ENCODE assay signal across 26 mouse cellular contexts in genomic region chr17:30914264-30914663, GRCm38 (mm10). TPM values are rescaled to one million over a fixed set of nuclear protein-coding genes. Genes with fewer than 3 reads are reported as not detected.
DNase-seq lines count a peak whose midpoint lies in the region; ATAC-seq and TF ChIP-seq lines count a peak whose summit lies in the region.
"Had no signal": no experiment of that assay in that cellular context is flagged by ENCODE, and none has a peak within 500 bp of the region (broad histone marks: within the 10 kb centered on the region; RNA-seq: fewer than 3 reads in every experiment).

No protein-coding gene starts in this region.

- TF ChIP-seq RAD21 in CH12.LX (IDR thresholded peaks at IDR 0.05; ENCODE audit: low read depth, low read length) (no peak), MEL (IDR thresholded peaks at IDR 0.05; ENCODE audit: low read depth, low read length) (no peak)

- no peak overlapping the region for H3K9ac ChIP-seq in hindbrain, embryonic 15.5 days
- no peak overlapping the region for H3K9ac ChIP-seq in hindbrain, postnatal 0 days (replicated peaks; ENCODE audit: low read length)
- no peak overlapping the region for H3K9ac ChIP-seq in CH12.LX (ENCODE audit: insufficient read depth, low read depth)
- H3K9ac ChIP-seq in MEL (ENCODE audit: control insufficient read depth, low read depth, low read length, poor library complexity, severe bottlenecking), result no peak overlapping the region
- H3K9ac ChIP-seq: embryonic facial prominence, embryonic 13.5 days; embryonic facial prominence, embryonic 15.5 days; forebrain, embryonic 12.5 days had no signal

- no peak for TF ChIP-seq EP300 in CH12.LX (IDR thresholded peaks at IDR 0.05; ENCODE audit: low read length)
- no peak for TF ChIP-seq EP300 in MEL (IDR thresholded peaks at IDR 0.05; ENCODE audit: low read depth in 1 of 2, low read length in 2 of 2)

- H3K36me3 ChIP-seq in hindbrain, embryonic 15.5 days, result no peaks in the 10 kb centered on the region
- H3K36me3 ChIP-seq in hindbrain, postnatal 0 days (ENCODE audit: insufficient read depth, low read length), result no peaks in the 10 kb centered on the region
- H3K36me3 ChIP-seq in CH12.LX (replicated peaks in 1 of 2; ENCODE audit: control insufficient read depth in 1 of 2, insufficient read depth in 1 of 2, low read length in 1 of 2), result peaks cover 0 to 2% of the 10 kb centered on the region in 2 experiments
- no peaks in the 10 kb centered on the region for H3K36me3 ChIP-seq in MEL (ENCODE audit: control insufficient read depth in 1 of 2, insufficient read depth in 2 of 2, low read length in 2 of 2)
- H3K36me3 ChIP-seq: embryonic facial prominence, embryonic 13.5 days; embryonic facial prominence, embryonic 15.5 days; forebrain, embryonic 10.5 days; forebrain, embryonic 12.5 days had no signal

- no peaks in the 10 kb centered on the region for H3K79me2 ChIP-seq in CH12.LX (replicated peaks; ENCODE audit: control insufficient read depth, extremely low read depth, insufficient read depth, poor library complexity, severe bottlenecking)
- no peaks in the 10 kb centered on the region for H3K79me2 ChIP-seq in MEL (ENCODE audit: control insufficient read depth, insufficient read depth, low read length, poor library complexity)

- H3K27me3 ChIP-seq in hindbrain, embryonic 15.5 days, result no peaks in the 10 kb centered on the region
- H3K27me3 ChIP-seq in hindbrain, postnatal 0 days (ENCODE audit: insufficient read depth, low read length), result no peaks in the 10 kb centered on the region
- peaks cover 16% of the 10 kb centered on the region for H3K27me3 ChIP-seq in CH12.LX (replicated peaks)
- H3K27me3 ChIP-seq in MEL (ENCODE audit: control insufficient read depth in 1 of 2, insufficient read depth in 2 of 2, low read length in 2 of 2), result no peaks in the 10 kb centered on the region
- H3K27me3 ChIP-seq: embryonic facial prominence, embryonic 13.5 days; embryonic facial prominence, embryonic 15.5 days; forebrain, embryonic 12.5 days had no signal

- TF ChIP-seq POLR2A in CH12.LX (IDR thresholded peaks at IDR 0.05; ENCODE audit: low read depth, low read length) (no peak), MEL (IDR thresholded peaks at IDR 0.05; ENCODE audit: control insufficient read depth in 1 of 2, insufficient read depth in 1 of 2, low read depth in 1 of 2, low read length in 2 of 2, poor library complexity in 1 of 2) (no peak)

- H3K9me3 ChIP-seq in hindbrain, embryonic 15.5 days, result no peaks in the 10 kb centered on the region
- no peaks in the 10 kb centered on the region for H3K9me3 ChIP-seq in hindbrain, postnatal 0 days (ENCODE audit: low read length)
- H3K9me3 ChIP-seq in CH12.LX (replicated peaks; ENCODE audit: low read length) (peaks cover 5% of the 10 kb centered on the region), MEL (replicated peaks; ENCODE audit: insufficient read depth, low read length) (no peaks in the 10 kb centered on the region)
- H3K9me3 ChIP-seq: embryonic facial prominence, embryonic 13.5 days; embryonic facial prominence, embryonic 15.5 days; forebrain, embryonic 10.5 days; forebrain, embryonic 12.5 days had no signal

- peaks cover 12% of the 10 kb centered on the region for H3K4me1 ChIP-seq in hindbrain, embryonic 15.5 days (replicated peaks)
- H3K4me1 ChIP-seq in hindbrain, postnatal 0 days (ENCODE audit: insufficient read depth, low read length), result no peaks in the 10 kb centered on the region
- no peaks in the 10 kb centered on the region for H3K4me1 ChIP-seq in CH12.LX (ENCODE audit: control insufficient read depth in 1 of 2, insufficient read depth in 2 of 2)
- H3K4me1 ChIP-seq in MEL (ENCODE audit: control insufficient read depth in 1 of 2, insufficient read depth in 2 of 2, low read length in 2 of 2), result no peaks in the 10 kb centered on the region
- H3K4me1 ChIP-seq: embryonic facial prominence, embryonic 13.5 days; embryonic facial prominence, embryonic 15.5 days; forebrain, embryonic 12.5 days had no signal

- DNase-seq in hindbrain, postnatal 0 days (ENCODE audit: low spot score), result no peak
- DNase-seq in CH12.LX (ENCODE audit: extremely low read depth) (no peak), MEL (ENCODE audit: low read depth, low spot score) (peak; percentile 3)
- DNase-seq in neural tube, embryonic 10.5 days (ENCODE audit: extremely low spot score, low spot score), result no peak
- DNase-seq: adrenal gland, adult 2 months; adrenal gland, postnatal 10 days; adrenal gland, postnatal 25 days; B cell, adult 2 months; cerebellum, adult 11 months; cerebellum, adult 18-20 months; cerebellum, adult 8-10 months; cerebellum, adult 9-11 months; cerebellum, postnatal 14 days; cerebellum, postnatal 36 days; embryo, embryonic 11 days had no signal

- 0 out of 2 replicates have a peak, but pooled peaks have one; percentile 52 for ATAC-seq in hindbrain, embryonic 15.5 days (ENCODE audit: low FRiP score, low read depth)
- ATAC-seq in hindbrain, postnatal 0 days, result no peak
- ATAC-seq: CD4-positive, CD25-positive, alpha-beta regulatory T cell, adult 4 months; forebrain, embryonic 14.5 days; forebrain, embryonic 16.5 days had no signal

- H3K4me2 ChIP-seq in hindbrain, embryonic 15.5 days, result no peak overlapping the region
- H3K4me2 ChIP-seq in hindbrain, postnatal 0 days (ENCODE audit: low read depth, low read length), result no peak overlapping the region
- no peak overlapping the region for H3K4me2 ChIP-seq in CH12.LX (ENCODE audit: insufficient read depth, low read depth, poor library complexity, severe bottlenecking)
- H3K4me2 ChIP-seq: embryonic facial prominence, embryonic 13.5 days; embryonic facial prominence, embryonic 15.5 days; forebrain, embryonic 12.5 days had no signal

- H3K27ac ChIP-seq in hindbrain, embryonic 15.5 days (replicated peaks), result no peak overlapping the region
- H3K27ac ChIP-seq in hindbrain, postnatal 0 days, result no peak overlapping the region
- no peak overlapping the region for H3K27ac ChIP-seq in CH12.LX (ENCODE audit: insufficient read depth, low read depth)
- no peak overlapping the region for H3K27ac ChIP-seq in MEL (ENCODE audit: control insufficient read depth, low read depth, low read length)
- H3K27ac ChIP-seq: embryonic facial prominence, embryonic 13.5 days; embryonic facial prominence, embryonic 15.5 days; forebrain, embryonic 10.5 days; forebrain, embryonic 12.5 days had no signal

- dilution Hi-C loops in CH12.LX (cut with MboI; ENCODE audit: extremely low pct_ligation_motif_present, extremely low pct_unique_long_range_greater_than_20kb, low sequenced_read_pairs), result loop anchor here (25.0 kb wide), 1 partner anchor 452 kb away; no protein-coding TSS in a partner anchor

- TF ChIP-seq CTCF in hindbrain, postnatal 0 days (IDR thresholded peaks at IDR 0.05; ENCODE audit: low read depth), result no peak
- TF ChIP-seq CTCF in CH12.LX (conservative IDR thresholded peaks at IDR 0.05 in 1 of 2, IDR thresholded peaks at IDR 0.05 in 1 of 2; ENCODE audit: low read depth in 2 of 2, low read length in 2 of 2), result no peak
- TF ChIP-seq CTCF in MEL (IDR thresholded peaks at IDR 0.05 in 2 of 3, conservative IDR thresholded peaks at IDR 0.05 in 1 of 3; ENCODE audit: control insufficient read depth in 1 of 3, insufficient read depth in 1 of 3, low read depth in 2 of 3, low read length in 3 of 3, poor library complexity in 1 of 3, severe bottlenecking in 1 of 3), result no peak

- in situ Hi-C loops in CH12.LX (cut with MboI; ENCODE audit: low pct_ligation_motif_present, low pct_unique_long_range_greater_than_20kb, low sequenced_read_pairs), result no loop called here

- no peak overlapping the region for H3K4me3 ChIP-seq in hindbrain, embryonic 15.5 days
- no peak overlapping the region for H3K4me3 ChIP-seq in hindbrain, postnatal 0 days (ENCODE audit: low read length)
- H3K4me3 ChIP-seq in CH12.LX (replicated peaks in 1 of 3; ENCODE audit: low read depth in 2 of 3, low read length in 2 of 3, poor library complexity in 1 of 3) (no peak overlapping the region), MEL (ENCODE audit: control insufficient read depth in 1 of 2, insufficient read depth in 1 of 2, low read depth in 2 of 2, low read length in 2 of 2) (no peak overlapping the region)
- H3K4me3 ChIP-seq: embryonic facial prominence, embryonic 13.5 days; embryonic facial prominence, embryonic 15.5 days; erythroblast, embryonic 14.5 days; forebrain, embryonic 10.5 days; forebrain, embryonic 12.5 days had no signal

TF ChIP-seq in CH12.LX, 34 proteins besides CTCF, POLR2A, EP300 and RAD21:
- no peak for TF ChIP-seq MAX (IDR thresholded peaks at IDR 0.05; ENCODE audit: low read length)
- peak; percentile 87 for TF ChIP-seq ZKSCAN1 (IDR thresholded peaks at IDR 0.05; ENCODE audit: borderline replicate concordance, low read depth, low read length)
- TF ChIP-seq JUND (conservative IDR thresholded peaks at IDR 0.05; ENCODE audit: low read depth, low read length), result no peak
- TF ChIP-seq USF2 (conservative IDR thresholded peaks at IDR 0.05; ENCODE audit: low read depth, low read length), result no peak

TF ChIP-seq in MEL, 35 proteins besides CTCF, POLR2A, EP300 and RAD21:
- TF ChIP-seq ZKSCAN1 (IDR thresholded peaks at IDR 0.05; ENCODE audit: low read depth, low read length) (peak; percentile 96), POLR2AphosphoS5 (IDR thresholded peaks at IDR 0.05; ENCODE audit: borderline replicate concordance, low read depth, low read length) (no peak; the same call in 1 of the 2 replicates), ZNF384 (IDR thresholded peaks at IDR 0.05; ENCODE audit: low read depth, low read length) (no peak)

RNA-seq across cellular contexts. Expression of gene Glp1r, which starts 12.6 kb away (rescaled TPM):
- 0.71 and 0.95 TPM in 2 replicates for polyA plus RNA-seq in hindbrain, embryonic 15.5 days (2015; fragmentation: Nextera tagmentation; extraction: Ambion mirVana)
- total RNA-seq in hindbrain, postnatal 0 days (2014; rRNA removed), result 2.4 and 2.8 TPM in 2 replicates
- 0.69 and 0.83 TPM in 2 replicates for polyA plus RNA-seq in hindbrain, postnatal 0 days (2015; fragmentation: Nextera tagmentation; extraction: Ambion mirVana)
- total RNA-seq in CH12.LX (2012; rRNA removed) (0.04 TPM in 2 replicates), CH12.LX (2014; rRNA removed) (not detected in 2 replicates), MEL (2012; rRNA removed) (0.04 TPM in 1 of 2 replicates, not detected in the other)
- polyA plus RNA-seq in CH12.LX (2012; ENCODE audit: insufficient read length, low read depth) (not detected in 2 replicates), MEL (2012; ENCODE audit: insufficient read depth in 1 of 2, insufficient read length in 2 of 2, low read depth in 1 of 2, low replicate concordance in 2 of 2, missing spikeins in 1 of 2) (under 1 TPM in 1 of 2 experiments, not detected in 1; 0.04 TPM)
- total RNA-seq: common myeloid progenitor, adult 5-6 weeks had no signal
- polyA plus RNA-seq: erythroblast, embryonic 14.5 days; forebrain, embryonic 10.5 days had no signal

RNA-seq across cellular contexts. Expression of gene Umodl1, which starts 40.2 kb away (rescaled TPM):
- polyA plus RNA-seq in hindbrain, embryonic 15.5 days (2015; fragmentation: Nextera tagmentation; extraction: Ambion mirVana), result not detected in 2 replicates
- total RNA-seq in hindbrain, postnatal 0 days (2014; rRNA removed), result 0.14 and 0.42 TPM in 2 replicates
- 0.06 and 0.15 TPM in 2 replicates for polyA plus RNA-seq in hindbrain, postnatal 0 days (2015; fragmentation: Nextera tagmentation; extraction: Ambion mirVana)
- total RNA-seq in CH12.LX (2012; rRNA removed) (2.4 and 4.5 TPM in 2 replicates), CH12.LX (2014; rRNA removed) (1.6 TPM in 2 replicates), MEL (2012; rRNA removed) (not detected in 2 replicates)
- polyA plus RNA-seq in CH12.LX (2012; ENCODE audit: insufficient read length, low read depth) (1.0 and 1.1 TPM in 2 replicates), MEL (2012; ENCODE audit: insufficient read depth in 1 of 2, insufficient read length in 2 of 2, low read depth in 1 of 2, low replicate concordance in 2 of 2, missing spikeins in 1 of 2) (not detected)
- total RNA-seq: common myeloid progenitor, adult 5-6 weeks; ES-E14 had no signal
- polyA plus RNA-seq: CD4-positive, CD25-positive, alpha-beta regulatory T cell, adult 4 months; forebrain, embryonic 10.5 days; forebrain, embryonic 12.5 days had no signal
